In genomic region chr12:29921481-29921880, GRCm38 (mm10) we compare ENCODE assay signal across 15 mouse cellular contexts. TPM values are rescaled to one million over a fixed set of nuclear protein-coding genes. Genes with fewer than 3 reads are reported as not detected.
DNase-seq lines count a peak whose midpoint lies in the region.
"Had no signal": no experiment of that assay in that cellular context is flagged by ENCODE, and none has a peak within 500 bp of the region (broad histone marks: within the 10 kb centered on the region; RNA-seq: fewer than 3 reads in every experiment).

No protein-coding gene starts in this region.

- intact Hi-C loops in gastrocnemius, postnatal 36 days (cut with DNase I), result no loop called here

- DNase-seq in adrenal gland, adult 2 months, result peak; percentile 72
- no peak for DNase-seq in adrenal gland, postnatal 25 days
- peak; percentile 32 for DNase-seq in adrenal gland, postnatal 10 days
- peak; percentile 64 for DNase-seq in adrenal gland, postnatal 14 days
- no peak for DNase-seq in gastrocnemius, postnatal 36 days
- DNase-seq: cerebellum, adult 11 months; cerebellum, adult 18-20 months; cerebellum, adult 8-10 months; cerebellum, adult 9-11 months; cerebellum, postnatal 14 days; cerebellum, postnatal 36 days; embryo, embryonic 11 days had no signal

RNA-seq across cellular contexts. Expression of gene Pxdn, which starts 15.9 kb away (rescaled TPM):
- 10 to 100 TPM; 50.3 to 59.2 TPM for total RNA-seq in adrenal gland, adult 2 months (2021)
- 75.0 and 85.7 TPM in 2 replicates for polyA plus RNA-seq in adrenal gland, adult 2 months (2012; rRNA removed)
- 91.9 and 104 TPM in 2 replicates for total RNA-seq in adrenal gland, postnatal 25 days (2021)
- 100 to 1,000 TPM in 1 of 2 experiments, 10 to 100 TPM in 1; 92.0 to 121 TPM for total RNA-seq in adrenal gland, postnatal 10 days (2021)
- 96.0 and 96.5 TPM in 2 replicates for total RNA-seq in adrenal gland, postnatal 14 days (2021)
- total RNA-seq in gastrocnemius, postnatal 36 days (2021), result 10 to 100 TPM; 12.7 to 12.9 TPM
- total RNA-seq: common myeloid progenitor, adult 5-6 weeks; MEL had no signal
- polyA plus RNA-seq: erythroblast, embryonic 14.5 days had no signal

Comparison
In these comparisons a context has a peak if more than half of its experiments do, and no peak if none do; other contexts are left out.
1. DNase-seq: peak in adrenal gland, adult 2 months (single experiment), adrenal gland, postnatal 10 days (single experiment) and adrenal gland, postnatal 14 days (single experiment); none in adrenal gland, postnatal 25 days (single experiment) and gastrocnemius, postnatal 36 days (0 of 2).